Mouse (Mus musculus) neural tube, embryonic 15.5 days (tissue): ENCODE results near the gene Wnt7a. TPM values are rescaled to one million over a fixed set of nuclear protein-coding genes. Genes with fewer than 3 reads are reported as not detected.
A peak's percentile ranks its signal among the peaks of the same experiment; 100 is the strongest.

ENCODE experiments used
- ATAC-seq: fragments of 200-750 bp; cut with Nextera tagmentation; 2 replicates; pipeline ENCODE4 v1.8.0; 2017; ENCODE audit warnings: mild to moderate bottlenecking, moderate TSS enrichment, moderate library complexity; ENCODE audit not compliant: low FRiP score
- H3K27ac ChIP-seq: fragments of 300-500 bp; sonication (generic); replicated peaks from 2 replicates; pipeline ENCODE4 v1.5.1; 2015; ENCODE audit warnings: mild to moderate bottlenecking, inconsistent platforms
- H3K27me3 ChIP-seq: fragments of 300-500 bp; sonication (generic); replicated peaks from 2 replicates; pipeline ENCODE4 v1.6.1; 2015; ENCODE audit warnings: inconsistent platforms
- H3K36me3 ChIP-seq: fragments of 300-500 bp; sonication (generic); 2 replicates; pipeline ENCODE4 v1.6.1; 2015; ENCODE audit warnings: inconsistent platforms
- H3K4me1 ChIP-seq: fragments of 300-500 bp; sonication (generic); 2 replicates; pipeline ENCODE4 v1.6.1; 2015; ENCODE audit warnings: inconsistent platforms
- H3K4me2 ChIP-seq: fragments of 300-500 bp; sonication (generic); 2 replicates; pipeline ENCODE4 v1.6.1; 2015; ENCODE audit warnings: inconsistent platforms, mild to moderate bottlenecking, moderate library complexity
- H3K4me3 ChIP-seq: fragments of 300-500 bp; sonication (generic); replicated peaks from 2 replicates; pipeline ENCODE4 v1.5.1; 2015; ENCODE audit warnings: mild to moderate bottlenecking, inconsistent platforms
- H3K9ac ChIP-seq: fragments of 300-500 bp; sonication (generic); replicated peaks from 2 replicates; pipeline ENCODE4 v1.6.1; 2015; ENCODE audit warnings: mild to moderate bottlenecking, inconsistent platforms
- H3K9me3 ChIP-seq: fragments of 300-500 bp; sonication (generic); replicated peaks from 2 replicates; pipeline ENCODE4 v1.6.1; 2016; ENCODE audit warnings: inconsistent platforms
- WGBS: fragments of 180-500 bp; shearing (Covaris S2); methylation state at CpG from one replicate; pipeline ENCODE4 v1.1.7; 2015; ENCODE audit warnings: mixed read lengths; 5-methylcytosine and 5-hydroxymethylcytosine counted together
- polyA plus RNA-seq: library from polyadenylated mRNA; unstranded; fragments of >200 nt; fragmentation: Nextera tagmentation; extraction: Ambion mirVana; gene quantifications from 2 replicates; pipeline ENCODE4 v1.2.1, GENCODE M21; 2015

The Wnt7a gene
- polyA plus RNA-seq: 7.6 and 9.5 TPM in 2 replicates

DNA sequence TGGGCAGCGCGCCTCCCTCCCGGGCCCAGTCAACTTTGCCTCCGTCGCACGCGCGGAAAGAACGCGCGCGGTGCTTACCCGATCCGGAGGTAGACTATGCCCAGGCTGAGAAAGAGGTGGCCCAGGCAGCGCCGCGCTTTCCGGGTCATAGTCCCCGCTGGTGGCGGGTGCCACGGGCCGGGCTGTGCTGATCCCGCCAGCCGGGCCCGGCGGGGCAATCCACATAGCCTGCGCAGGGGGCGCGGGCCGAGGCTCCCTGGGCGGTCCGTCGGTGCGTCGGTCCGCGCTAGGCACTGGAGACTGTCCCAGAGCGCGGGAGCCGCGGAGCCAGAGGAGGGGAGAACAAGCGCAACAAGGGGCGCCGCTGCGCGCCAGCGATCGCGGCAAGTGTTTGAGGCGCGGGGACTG is at the start of gene Wnt7a:
Wnt7a (minus strand) TSS at position 403 of the 408 bp plus-strand sequence.
- under 1% methylated on average over 44 of the region's 51 CpGs for WGBS
- Histone ChIP-seq H3K4me2 (peak within 1 kb of the TSS; percentile 92), H3K9me3 (no peaks in the 10 kb centered on the region), H3K36me3 (no peaks in the 10 kb centered on the region), H3K27ac (peak within 1 kb of the TSS; percentile 61), H3K27me3 (peaks cover 53% of the 10 kb centered on the region), H3K4me3 (peak within 1 kb of the TSS; percentile 72), H3K9ac (peak within 1 kb of the TSS; percentile 67), H3K4me1 (peaks cover 37% of the 10 kb centered on the region)
- peak; percentile 58 for ATAC-seq

DNA sequence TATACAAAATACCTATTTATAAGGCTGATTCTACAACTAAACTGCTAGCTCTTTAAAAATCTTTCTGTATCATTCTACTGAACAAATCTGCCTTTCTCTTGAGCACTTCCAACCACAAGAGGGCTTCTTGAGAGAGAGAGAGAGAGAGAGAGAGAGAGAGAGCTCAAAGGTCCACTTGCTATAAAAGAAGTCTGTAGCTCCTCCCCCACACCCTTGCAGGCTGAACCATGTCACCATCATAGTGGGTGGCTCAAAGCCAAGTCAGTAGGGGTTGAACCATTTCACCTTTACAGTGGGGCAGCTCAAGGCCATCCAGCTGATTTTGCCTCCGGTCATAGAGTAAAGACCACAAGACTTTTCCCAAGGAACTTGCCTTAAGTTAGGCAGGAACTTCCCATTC is 48.3 kb upstream of the Wnt7a start:
- H3K4me1 ChIP-seq: no peaks in the 10 kb centered on the region
- no peaks in the 10 kb centered on the region for H3K27me3 ChIP-seq
- H3K36me3 ChIP-seq: peaks cover 24% of the 10 kb centered on the region
- no peaks in the 10 kb centered on the region for H3K9me3 ChIP-seq
- no peak overlapping the region for H3K27ac ChIP-seq
- no peak overlapping the region for H3K4me3 ChIP-seq
- H3K9ac ChIP-seq: no peak overlapping the region
- 91% methylated on average over 1 of the region's 1 CpGs for WGBS
- ATAC-seq: no peak
- H3K4me2 ChIP-seq: no peak overlapping the region

DNA sequence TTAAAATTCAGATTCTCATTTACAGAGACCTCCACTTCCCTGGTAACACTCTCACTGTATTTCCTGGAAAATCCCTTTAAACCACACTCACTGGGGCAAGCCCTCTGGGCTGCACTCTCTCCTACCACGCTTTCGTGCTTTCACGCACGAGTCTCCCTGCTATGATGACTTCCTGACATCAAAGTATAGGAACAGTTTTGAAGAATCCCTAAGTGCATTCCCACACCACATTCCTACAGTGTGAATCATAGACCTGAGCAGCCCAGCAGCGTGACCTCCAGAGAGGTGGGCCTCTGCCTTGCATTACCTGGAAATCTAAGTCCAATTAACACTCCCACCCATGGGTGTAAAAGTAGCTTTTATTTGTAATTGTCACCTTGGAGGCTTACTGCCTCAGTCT is 43.4 kb upstream of the Wnt7a start:
- Histone ChIP-seq H3K36me3 (no peaks in the 10 kb centered on the region), H3K27me3 (peaks cover 5% of the 10 kb centered on the region; the same call in 1 of the 2 replicates), H3K4me2 (no peak overlapping the region), H3K9me3 (no peaks in the 10 kb centered on the region), H3K4me1 (no peaks in the 10 kb centered on the region), H3K4me3 (no peak overlapping the region), H3K9ac (no peak overlapping the region), H3K27ac (no peak overlapping the region)
- ATAC-seq: no peak
- WGBS: 71% methylated on average over 5 of the region's 5 CpGs

DNA sequence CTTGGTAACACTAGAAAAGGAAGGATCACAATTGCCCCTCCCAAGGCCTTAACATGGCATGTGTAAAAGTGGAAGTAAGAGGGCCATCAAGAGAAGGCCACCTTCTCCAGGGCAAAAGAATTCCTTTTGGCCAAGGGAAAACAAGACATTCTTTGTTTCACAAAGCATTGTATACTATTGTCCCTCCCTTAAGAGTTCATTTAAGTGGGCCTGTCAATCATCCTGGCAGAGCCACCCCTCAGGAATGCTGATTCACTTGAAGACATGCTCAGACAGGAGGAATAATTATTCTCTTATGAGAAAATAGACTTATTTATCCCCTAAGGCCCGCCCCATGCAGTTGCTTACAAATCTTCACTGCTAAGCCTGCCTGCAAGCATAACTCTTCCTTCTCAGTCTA is 40.9 kb upstream of the Wnt7a start:
- Histone ChIP-seq H3K4me3 (no peak overlapping the region), H3K36me3 (no peaks in the 10 kb centered on the region), H3K4me1 (no peaks in the 10 kb centered on the region), H3K27me3 (peaks cover 12% of the 10 kb centered on the region; the same call in 1 of the 2 replicates), H3K4me2 (no peak overlapping the region), H3K9ac (no peak overlapping the region), H3K27ac (no peak overlapping the region), H3K9me3 (no peaks in the 10 kb centered on the region)
- ATAC-seq: no peak
- WGBS: 62% methylated on average over 1 of the region's 1 CpGs

DNA sequence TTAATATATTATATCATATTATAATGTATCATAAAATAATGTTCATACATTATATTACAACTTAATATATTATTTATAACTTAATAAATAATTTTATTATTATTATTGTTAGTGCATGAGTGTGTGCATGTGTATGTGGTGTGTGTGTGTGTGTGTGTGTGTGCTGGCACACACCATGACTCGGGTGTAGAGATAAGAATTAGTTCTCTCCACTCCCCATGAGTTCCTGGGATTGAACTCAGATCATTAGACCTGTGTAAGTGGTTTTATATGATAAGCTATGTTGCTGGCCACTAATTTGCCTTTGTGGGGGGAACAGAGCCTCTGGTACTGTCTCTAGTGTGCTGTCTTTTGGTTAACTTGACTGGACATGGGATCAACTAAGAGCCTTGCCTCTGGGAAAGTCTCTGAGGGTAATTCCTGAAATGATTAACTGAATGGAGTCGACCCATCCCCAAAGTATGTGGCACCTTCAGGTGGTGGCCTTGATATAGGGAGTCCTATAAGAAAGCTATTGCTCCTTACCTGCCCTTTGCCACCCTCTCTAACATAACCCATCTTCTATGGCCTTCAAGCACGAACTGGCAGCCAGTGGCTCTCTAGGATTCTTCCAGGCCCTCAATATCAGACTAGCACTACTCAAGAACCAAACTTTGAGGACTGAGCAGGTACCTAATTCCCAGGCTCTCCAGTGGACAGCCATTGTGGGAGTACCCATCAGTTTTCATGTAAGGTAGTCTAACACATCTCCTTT is 38.5 kb upstream of the Wnt7a start:
- no peak for ATAC-seq
- H3K4me1 ChIP-seq: no peaks in the 10 kb centered on the region
- H3K27ac ChIP-seq: no peak overlapping the region
- 67% methylated on average over 3 of the region's 3 CpGs for WGBS
- H3K9me3 ChIP-seq: no peaks in the 10 kb centered on the region
- H3K9ac ChIP-seq: no peak overlapping the region
- H3K4me3 ChIP-seq: no peak overlapping the region
- H3K4me2 ChIP-seq: no peak overlapping the region
- H3K36me3 ChIP-seq: no peaks in the 10 kb centered on the region
- peaks cover 16% of the 10 kb centered on the region; the same call in 1 of the 2 replicates for H3K27me3 ChIP-seq

DNA sequence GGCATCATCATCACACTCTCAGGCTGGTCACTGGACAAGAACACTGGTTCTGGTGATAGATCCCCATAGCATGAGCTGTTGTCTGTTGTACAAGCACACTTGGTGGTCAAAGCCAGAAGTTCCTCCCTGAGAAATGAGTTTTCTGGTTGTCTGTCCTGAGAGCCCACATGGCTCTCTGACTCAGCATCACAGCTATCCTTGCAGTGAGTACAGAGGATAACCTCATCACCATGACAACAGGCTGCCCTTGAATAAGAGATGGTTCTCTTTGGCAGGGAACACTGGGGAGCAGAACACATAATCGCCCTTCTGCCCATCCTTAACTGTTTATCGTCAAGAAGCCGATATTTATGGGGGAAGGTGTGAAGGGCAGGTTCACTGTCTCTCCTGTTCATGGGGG is 34.2 kb upstream of the Wnt7a start:
- peaks cover 10% of the 10 kb centered on the region for H3K4me1 ChIP-seq
- no peaks in the 10 kb centered on the region for H3K9me3 ChIP-seq
- H3K4me2 ChIP-seq: no peak overlapping the region
- no peak overlapping the region for H3K27ac ChIP-seq
- H3K36me3 ChIP-seq: no peaks in the 10 kb centered on the region
- 87% methylated on average over 3 of the region's 3 CpGs for WGBS
- no peak overlapping the region for H3K9ac ChIP-seq
- no peak for ATAC-seq
- no peak overlapping the region for H3K4me3 ChIP-seq
- peaks cover 16% of the 10 kb centered on the region; the same call in 1 of the 2 replicates for H3K27me3 ChIP-seq

DNA sequence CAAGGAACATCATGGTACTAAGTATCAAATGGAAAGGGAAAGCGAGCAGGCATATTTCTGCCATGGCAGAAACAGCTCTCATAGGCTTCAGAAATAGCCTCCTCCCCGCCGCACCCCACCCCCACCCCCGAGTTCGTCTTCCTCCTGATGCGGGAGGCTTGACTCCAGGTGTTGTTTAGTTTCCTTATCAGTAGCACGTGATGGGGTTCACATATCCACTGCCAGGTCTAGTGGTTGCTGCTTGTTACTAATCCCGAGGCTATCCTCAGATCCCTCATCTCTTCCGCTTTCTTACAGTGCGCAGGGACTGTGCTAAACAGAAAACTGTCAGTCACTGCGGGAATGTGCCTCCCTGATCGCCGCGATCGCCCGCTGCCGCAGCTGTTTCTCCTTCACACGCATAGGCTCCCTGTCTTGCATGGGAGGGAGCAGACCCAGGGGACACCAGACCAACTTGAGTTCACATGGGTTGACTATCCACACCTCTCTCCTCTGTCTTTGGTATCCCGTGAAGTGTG is 30.0 kb upstream of the Wnt7a start:
- peak; percentile 82 for ATAC-seq
- Histone ChIP-seq H3K36me3 (no peaks in the 10 kb centered on the region), H3K4me1 (peaks cover 11% of the 10 kb centered on the region), H3K9ac (peak overlapping the region; percentile 75), H3K4me3 (peak overlapping the region; percentile 63), H3K4me2 (peak overlapping the region; percentile 95), H3K27me3 (peaks cover 19% of the 10 kb centered on the region), H3K27ac (peak overlapping the region; percentile 86), H3K9me3 (no peaks in the 10 kb centered on the region)
- WGBS: 4% methylated on average over 19 of the region's 19 CpGs

DNA sequence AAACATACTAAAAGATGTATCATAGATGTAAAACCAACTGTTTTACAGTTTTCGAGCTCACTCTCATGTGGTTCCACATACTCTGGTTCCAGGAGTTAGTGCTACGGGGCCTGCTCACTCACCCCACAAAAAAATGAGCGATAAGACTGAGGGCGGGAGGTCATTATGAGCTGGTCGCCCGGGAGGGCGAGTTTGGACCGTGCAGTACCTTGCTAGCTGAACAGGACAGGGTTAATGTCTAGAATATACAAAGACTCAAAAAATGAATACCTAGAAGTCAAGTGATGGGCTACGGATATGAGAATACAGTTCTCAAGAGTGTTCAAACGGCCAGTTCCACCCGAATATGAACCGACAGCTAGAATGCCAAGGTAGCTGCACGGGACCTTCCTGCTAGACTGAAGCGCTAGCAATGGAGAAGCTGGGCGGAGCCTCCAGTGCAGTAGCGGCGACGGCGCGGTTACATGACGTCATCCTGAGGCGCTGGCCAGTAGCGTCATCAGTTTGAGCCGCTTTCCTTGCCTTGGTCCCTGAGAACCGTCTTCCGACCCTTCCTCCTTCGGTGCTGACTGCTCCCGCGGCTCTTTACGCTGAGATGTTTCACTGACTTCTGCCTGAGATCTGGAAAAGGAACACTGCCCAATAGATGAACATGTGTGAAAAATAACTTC is 29.4 kb upstream of the Wnt7a start:
- peak overlapping the region; percentile 86 for H3K27ac ChIP-seq
- peaks cover 22% of the 10 kb centered on the region for H3K27me3 ChIP-seq
- H3K4me3 ChIP-seq: peak overlapping the region; percentile 63
- 2% methylated on average over 30 of the region's 30 CpGs for WGBS
- H3K4me1 ChIP-seq: peaks cover 11% of the 10 kb centered on the region
- no peaks in the 10 kb centered on the region for H3K36me3 ChIP-seq
- H3K4me2 ChIP-seq: peak overlapping the region; percentile 95
- no peaks in the 10 kb centered on the region for H3K9me3 ChIP-seq
- H3K9ac ChIP-seq: peak overlapping the region; percentile 75
- ATAC-seq: peak; percentile 94

DNA sequence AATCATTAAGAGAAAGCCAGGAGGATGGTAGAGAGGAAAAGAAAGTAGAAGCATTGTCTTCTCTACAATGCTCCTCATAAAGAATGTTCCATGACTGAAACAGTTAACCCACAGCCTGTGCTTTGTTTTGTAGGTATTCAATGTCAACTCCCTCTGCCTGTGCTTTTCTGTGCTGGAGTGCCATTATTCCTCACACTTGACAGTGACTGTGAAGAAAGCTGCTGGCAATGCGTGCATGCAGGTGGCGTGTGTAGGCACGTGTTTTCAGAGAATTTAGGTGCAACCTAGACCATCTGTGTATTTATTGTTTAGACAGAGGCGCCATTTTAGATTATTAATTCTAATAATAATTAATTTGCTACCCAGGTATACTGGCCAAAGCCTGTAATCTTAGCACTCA is 13.0 kb upstream of the Wnt7a start:
- no peak overlapping the region for H3K27ac ChIP-seq
- no peaks in the 10 kb centered on the region for H3K4me1 ChIP-seq
- no peaks in the 10 kb centered on the region for H3K36me3 ChIP-seq
- no peaks in the 10 kb centered on the region for H3K27me3 ChIP-seq
- H3K9me3 ChIP-seq: no peaks in the 10 kb centered on the region
- no peak overlapping the region for H3K9ac ChIP-seq
- H3K4me2 ChIP-seq: no peak overlapping the region
- WGBS: 30% methylated on average over 4 of the region's 4 CpGs
- ATAC-seq: no peak
- no peak overlapping the region for H3K4me3 ChIP-seq

DNA sequence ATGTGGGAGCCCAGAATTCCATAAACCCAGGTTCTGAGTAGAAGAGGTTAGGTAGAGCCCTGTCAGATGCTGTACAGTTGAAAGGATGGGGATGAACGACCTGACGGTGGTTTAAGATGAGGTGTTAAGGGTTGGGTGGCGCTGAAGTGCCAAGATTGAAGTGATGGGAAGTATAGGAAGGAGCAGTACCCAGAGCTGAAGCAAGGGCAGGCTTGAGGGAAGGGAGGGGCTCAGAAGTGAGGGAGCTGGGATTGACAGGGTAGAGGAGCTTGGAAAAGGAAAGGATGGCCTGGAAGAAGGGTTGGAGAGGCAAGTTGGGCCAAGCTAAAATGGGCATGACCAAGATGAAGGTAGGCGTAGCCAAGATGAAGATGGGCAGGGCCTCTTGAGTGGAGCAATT is 10.5 kb upstream of the Wnt7a start:
- H3K4me2 ChIP-seq: no peak overlapping the region
- no peaks in the 10 kb centered on the region for H3K4me1 ChIP-seq
- H3K4me3 ChIP-seq: no peak overlapping the region
- ATAC-seq: no peak
- peaks cover 12% of the 10 kb centered on the region for H3K27me3 ChIP-seq
- H3K27ac ChIP-seq: no peak overlapping the region
- WGBS: 76% methylated on average over 4 of the region's 4 CpGs
- no peak overlapping the region for H3K9ac ChIP-seq
- H3K36me3 ChIP-seq: no peaks in the 10 kb centered on the region
- no peaks in the 10 kb centered on the region for H3K9me3 ChIP-seq

DNA sequence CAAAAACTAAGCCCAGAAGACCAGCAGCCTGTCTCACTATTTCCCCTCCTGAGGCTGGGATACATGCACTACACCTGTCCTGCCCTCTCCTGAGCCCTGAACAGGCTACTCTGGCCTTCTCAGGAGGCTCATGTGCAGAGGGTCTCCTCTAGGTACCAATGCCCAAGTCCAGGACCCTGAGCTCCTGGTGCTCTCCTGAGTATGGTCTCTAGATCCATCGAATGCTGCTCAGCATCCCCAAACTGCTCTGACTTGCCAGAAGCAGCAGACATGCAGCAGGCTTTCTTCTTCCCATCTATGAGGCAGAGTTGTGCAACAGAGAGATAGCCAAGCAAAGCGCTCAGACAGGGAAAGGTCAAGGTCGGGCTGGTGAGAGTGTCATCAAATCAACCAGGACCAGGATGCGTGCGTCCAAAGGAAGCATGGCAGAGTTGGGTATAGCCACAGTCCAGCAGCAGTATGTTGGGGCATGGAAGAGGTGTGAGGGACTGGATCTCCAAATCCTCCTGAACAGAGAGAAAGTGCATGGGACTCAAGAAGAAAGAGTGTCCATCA is 6.2 kb upstream of the Wnt7a start:
- Histone ChIP-seq H3K4me3 (no peak overlapping the region), H3K4me1 (peaks cover under 1% of the 10 kb centered on the region; the same call in 1 of the 2 replicates), H3K36me3 (no peaks in the 10 kb centered on the region), H3K27ac (no peak overlapping the region), H3K9me3 (no peaks in the 10 kb centered on the region), H3K9ac (no peak overlapping the region), H3K4me2 (no peak overlapping the region), H3K27me3 (peaks cover 44% of the 10 kb centered on the region)
- 85% methylated on average over 5 of the region's 5 CpGs for WGBS
- no peak for ATAC-seq
